Mouse (Mus musculus) intestine, embryonic 16.5 days (tissue): ENCODE results near the gene Rab28. TPM values are rescaled to one million over a fixed set of nuclear protein-coding genes. Genes with fewer than 3 reads are reported as not detected.

ENCODE experiments used
- ATAC-seq: fragments of 200-750 bp; cut with Nextera tagmentation; 2 replicates; pipeline ENCODE4 v1.8.0; 2017; ENCODE audit warnings: moderate TSS enrichment, moderate library complexity
- H3K27ac ChIP-seq: fragments of 300-500 bp; sonication (generic); 2 replicates; pipeline ENCODE4 v1.5.1; 2014; ENCODE audit warnings: mild to moderate bottlenecking, low read length
- H3K27me3 ChIP-seq: fragments of 300-500 bp; sonication (generic); replicated peaks from 2 replicates; pipeline ENCODE4 v1.6.1; 2014; ENCODE audit warnings: low read length, control low read depth, mixed read lengths; ENCODE audit not compliant: control insufficient read depth, insufficient read depth
- H3K36me3 ChIP-seq: fragments of 300-500 bp; sonication (generic); 2 replicates; pipeline ENCODE4 v1.6.1; 2014; ENCODE audit warnings: low read length, control low read depth; ENCODE audit not compliant: control insufficient read depth, insufficient read depth
- H3K4me1 ChIP-seq: fragments of 300-500 bp; sonication (generic); 2 replicates; pipeline ENCODE4 v1.6.1; 2014; ENCODE audit warnings: low read length, control low read depth, mixed read lengths; ENCODE audit not compliant: control insufficient read depth, insufficient read depth
- H3K4me2 ChIP-seq: fragments of 300-500 bp; sonication (generic); 2 replicates; pipeline ENCODE4 v1.6.1; 2014; ENCODE audit warnings: low read depth, low read length, control low read depth
- H3K4me3 ChIP-seq: fragments of 300-500 bp; sonication (generic); 2 replicates; pipeline ENCODE4 v1.5.1; 2014; ENCODE audit warnings: mild to moderate bottlenecking, low read length
- H3K9ac ChIP-seq: fragments of 300-500 bp; sonication (generic); 2 replicates; pipeline ENCODE4 v1.6.1; 2014; ENCODE audit warnings: low read depth, low read length
- H3K9me3 ChIP-seq: fragments of 300-500 bp; sonication (generic); 2 replicates; pipeline ENCODE4 v1.6.1; 2016; ENCODE audit warnings: low read length, control low read depth; ENCODE audit not compliant: control insufficient read depth
- WGBS: fragments of 180-500 bp; shearing (Covaris S2); extraction: QIAGEN DNeasy Blood & Tissue Kit; methylation state at CpG from one replicate; pipeline ENCODE4 v1.1.7; 2014; 5-methylcytosine and 5-hydroxymethylcytosine counted together
- polyA plus RNA-seq: library from polyadenylated mRNA; unstranded; fragments of >200 nt; fragmentation: Nextera tagmentation; extraction: Ambion mirVana; gene quantifications from 2 replicates; pipeline ENCODE4 v1.2.1, GENCODE M21; 2015

Gene Rab28
- polyA plus RNA-seq = 41.9 and 49.6 TPM in 2 replicates

DNA sequence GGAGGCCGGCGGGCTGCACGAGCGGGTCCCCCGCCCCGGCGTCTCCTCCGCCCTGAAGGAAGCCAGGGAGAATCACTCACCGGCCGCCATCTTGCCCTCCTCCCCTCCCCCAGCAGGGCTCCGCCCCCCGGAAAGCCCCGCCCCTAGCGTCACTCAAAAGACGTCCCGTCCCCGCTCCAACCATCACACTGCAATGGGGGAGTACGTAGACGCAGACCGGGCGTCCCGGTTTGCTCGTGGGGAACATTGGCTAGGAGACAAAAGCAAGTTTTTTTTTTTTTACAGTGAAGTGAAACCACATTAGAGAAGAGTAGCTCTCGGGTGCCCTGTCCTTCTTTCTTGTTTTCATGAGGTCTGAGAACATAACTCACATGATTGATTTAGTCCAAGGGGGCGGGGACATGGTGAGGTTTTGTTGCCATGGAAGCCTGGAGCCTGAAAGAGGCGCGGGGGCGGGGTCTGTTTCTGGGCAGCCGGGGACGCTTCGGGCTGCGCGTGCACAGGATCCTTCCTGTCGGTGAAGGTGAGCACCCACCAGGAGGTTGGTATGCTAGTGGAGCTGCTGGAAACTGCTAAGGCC, at the start of gene Rab28:
Gene Rab28 (minus strand): TSS at position 107 of the 580 bp plus-strand sequence.
- under 1% methylated on average over 33 of the region's 34 CpGs for WGBS
- Histone ChIP-seq H3K4me3 (peak within 1 kb of the TSS; percentile 98), H3K4me1 (peaks cover 3% of the 10 kb centered on the region; the same call in 1 of the 2 replicates), H3K4me2 (peak within 1 kb of the TSS; percentile 77), H3K9me3 (no peaks in the 10 kb centered on the region), H3K27me3 (no peaks in the 10 kb centered on the region), H3K9ac (peak within 1 kb of the TSS; percentile 91), H3K36me3 (no peaks in the 10 kb centered on the region), H3K27ac (peak within 1 kb of the TSS; percentile 87)
- ATAC-seq = peak; percentile 97

DNA sequence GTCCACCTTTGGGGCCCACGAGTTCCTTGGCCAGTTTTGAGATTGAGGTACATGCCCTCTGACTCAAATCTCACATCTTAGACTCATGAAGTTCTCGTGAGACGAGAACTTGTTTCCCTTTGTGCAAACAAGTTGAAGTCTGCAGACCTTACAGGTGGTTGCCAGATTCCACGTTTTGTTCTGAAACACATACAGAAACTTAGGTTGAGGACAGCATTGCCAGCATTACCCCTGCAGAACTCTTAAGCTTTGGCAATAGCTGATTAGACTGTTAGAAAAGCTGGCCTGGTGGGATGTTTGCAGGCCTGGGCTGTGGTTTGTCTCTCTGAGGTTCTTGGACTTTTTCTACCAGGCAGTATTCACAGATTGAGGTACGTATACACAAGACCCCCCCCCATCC, 49.4 kb upstream of the Rab28 start:
- Histone ChIP-seq H3K4me3 (no peak overlapping the region), H3K27ac (no peak overlapping the region), H3K4me2 (no peak overlapping the region), H3K9ac (no peak overlapping the region), H3K27me3 (peaks cover 69% of the 10 kb centered on the region), H3K36me3 (no peaks in the 10 kb centered on the region), H3K4me1 (peaks cover 13% of the 10 kb centered on the region), H3K9me3 (no peaks in the 10 kb centered on the region)
- WGBS = 37% methylated on average over 5 of the region's 5 CpGs
- no peak for ATAC-seq

DNA sequence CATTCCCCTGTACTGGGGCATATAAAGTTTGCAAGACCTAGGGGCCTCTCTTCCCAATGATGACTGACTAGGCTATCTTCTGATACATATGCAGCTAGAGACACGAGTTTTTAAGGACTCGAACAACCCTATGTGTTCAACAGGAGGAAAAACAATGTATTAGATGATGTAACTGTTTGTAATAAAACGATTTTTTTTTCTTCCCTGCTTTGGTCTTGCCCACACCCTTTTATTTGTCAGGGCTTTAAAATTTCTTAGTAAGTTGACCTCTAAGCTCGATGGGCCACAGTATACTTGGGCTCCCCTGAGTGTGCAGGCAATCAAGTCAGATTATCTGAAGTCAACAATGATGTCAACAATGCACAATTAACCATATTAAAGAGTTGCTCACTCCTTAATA, 48.4 kb upstream of the Rab28 start:
- Histone ChIP-seq H3K36me3 (no peaks in the 10 kb centered on the region), H3K9ac (no peak overlapping the region), H3K27ac (no peak overlapping the region), H3K9me3 (no peaks in the 10 kb centered on the region), H3K4me2 (no peak overlapping the region), H3K4me3 (no peak overlapping the region), H3K4me1 (peaks cover 7% of the 10 kb centered on the region), H3K27me3 (peaks cover 66% of the 10 kb centered on the region)
- ATAC-seq = no peak
- 25% methylated on average over 4 of the region's 4 CpGs for WGBS

DNA sequence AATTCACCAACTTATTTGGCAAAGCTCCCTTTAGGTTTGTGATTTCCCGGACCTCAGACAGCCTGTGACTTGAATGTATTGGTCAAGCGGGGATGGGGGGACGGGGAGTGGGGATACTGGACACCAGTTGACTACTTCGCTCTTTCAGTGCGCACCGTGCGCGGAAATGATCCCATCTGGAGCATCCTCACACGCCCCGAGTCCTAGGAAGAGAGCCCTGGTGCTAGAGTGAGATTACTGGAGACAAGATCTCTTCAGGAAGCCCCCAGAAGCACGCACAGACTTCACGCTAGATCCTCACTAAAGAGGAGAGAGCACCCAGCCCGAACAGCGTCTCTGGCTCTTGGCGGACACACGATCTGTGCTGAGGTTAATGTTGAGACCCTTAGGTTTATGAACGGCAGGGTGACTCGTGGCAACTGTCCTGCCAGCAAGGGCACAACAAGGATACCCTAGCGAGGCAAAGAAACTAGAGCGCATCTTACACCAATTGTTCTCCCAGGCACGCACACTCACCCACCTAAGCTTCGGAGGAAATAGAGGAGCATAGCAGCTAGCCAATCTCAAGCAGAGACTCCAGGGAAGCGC, 47.5 kb upstream of the Rab28 start:
- 8% methylated on average over 23 of the region's 23 CpGs for WGBS
- H3K4me1 ChIP-seq = peaks cover 3% of the 10 kb centered on the region; the same call in 1 of the 2 replicates
- H3K27ac ChIP-seq = no peak overlapping the region
- no peak for ATAC-seq
- H3K36me3 ChIP-seq = no peaks in the 10 kb centered on the region
- H3K27me3 ChIP-seq = peaks cover 64% of the 10 kb centered on the region
- H3K9me3 ChIP-seq = no peaks in the 10 kb centered on the region
- no peak overlapping the region for H3K4me3 ChIP-seq
- no peak overlapping the region for H3K9ac ChIP-seq
- H3K4me2 ChIP-seq = peak overlapping the region; percentile 37; the same call in 1 of the 2 replicates

DNA sequence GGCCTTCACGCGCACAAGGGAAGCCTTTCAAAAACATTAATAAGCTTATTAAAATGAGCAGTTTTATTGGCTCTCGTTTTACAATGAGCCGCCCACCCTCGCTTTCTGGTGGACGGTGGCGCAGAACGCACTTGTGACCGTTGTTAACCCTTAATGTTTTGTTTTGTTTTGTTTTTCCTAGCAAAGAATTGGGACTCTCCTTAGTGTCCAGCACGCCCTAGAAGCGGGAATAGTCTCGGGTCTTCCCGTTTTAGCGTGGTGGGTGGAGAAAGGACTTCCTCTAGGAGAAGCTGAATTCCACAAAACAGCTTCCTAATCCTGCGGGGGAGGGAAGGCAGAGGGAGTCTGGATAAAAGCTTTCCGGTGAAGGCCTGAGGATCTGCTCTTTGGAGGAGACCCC, 46.9 kb upstream of the Rab28 start:
- peaks cover 3% of the 10 kb centered on the region; the same call in 1 of the 2 replicates for H3K4me1 ChIP-seq
- peak overlapping the region; percentile 37 for H3K4me2 ChIP-seq
- 0 out of 2 replicates have a peak overlapping the region, but pooled peaks have one; percentile 19 for H3K9ac ChIP-seq
- H3K27ac ChIP-seq = no peak overlapping the region
- no peaks in the 10 kb centered on the region for H3K36me3 ChIP-seq
- H3K9me3 ChIP-seq = no peaks in the 10 kb centered on the region
- H3K4me3 ChIP-seq = peak overlapping the region; percentile 22
- 3% methylated on average over 16 of the region's 16 CpGs for WGBS
- no peak for ATAC-seq
- peaks cover 64% of the 10 kb centered on the region for H3K27me3 ChIP-seq

DNA sequence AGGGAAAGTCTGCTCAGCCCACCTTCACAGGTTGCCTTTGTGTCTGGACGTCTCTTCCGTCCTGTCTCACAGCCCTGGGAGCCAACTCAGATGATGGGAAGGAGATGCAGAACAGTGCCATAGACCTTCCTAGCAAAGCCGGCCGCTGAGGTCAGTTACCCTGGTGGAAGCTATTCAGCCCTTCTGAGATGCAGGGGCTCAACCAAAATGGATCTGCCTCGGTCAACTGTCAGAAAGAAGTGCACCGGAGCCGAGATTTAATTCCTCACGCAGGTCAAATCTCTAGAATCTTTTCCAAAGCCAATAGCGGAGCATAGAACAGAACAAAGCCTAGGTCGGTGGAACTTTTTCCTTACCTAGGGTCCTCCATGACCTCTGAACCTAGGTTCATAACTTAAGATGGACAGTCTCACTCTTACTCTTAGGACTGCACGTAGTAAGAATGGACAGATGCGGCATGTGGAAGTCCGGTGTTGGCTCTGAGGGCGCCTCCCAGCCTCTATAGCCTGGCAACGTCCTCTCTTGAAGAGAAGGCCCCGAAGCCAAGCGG, 46.3 kb upstream of the Rab28 start:
- H3K9ac ChIP-seq = 0 out of 2 replicates have a peak overlapping the region, but pooled peaks have one; percentile 19
- peak overlapping the region; percentile 37 for H3K4me2 ChIP-seq
- no peak for ATAC-seq
- H3K27me3 ChIP-seq = peaks cover 60% of the 10 kb centered on the region
- no peaks in the 10 kb centered on the region for H3K9me3 ChIP-seq
- 9% methylated on average over 17 of the region's 17 CpGs for WGBS
- H3K4me1 ChIP-seq = peaks cover 3% of the 10 kb centered on the region; the same call in 1 of the 2 replicates
- no peaks in the 10 kb centered on the region for H3K36me3 ChIP-seq
- H3K4me3 ChIP-seq = peak overlapping the region; percentile 22
- no peak overlapping the region for H3K27ac ChIP-seq

DNA sequence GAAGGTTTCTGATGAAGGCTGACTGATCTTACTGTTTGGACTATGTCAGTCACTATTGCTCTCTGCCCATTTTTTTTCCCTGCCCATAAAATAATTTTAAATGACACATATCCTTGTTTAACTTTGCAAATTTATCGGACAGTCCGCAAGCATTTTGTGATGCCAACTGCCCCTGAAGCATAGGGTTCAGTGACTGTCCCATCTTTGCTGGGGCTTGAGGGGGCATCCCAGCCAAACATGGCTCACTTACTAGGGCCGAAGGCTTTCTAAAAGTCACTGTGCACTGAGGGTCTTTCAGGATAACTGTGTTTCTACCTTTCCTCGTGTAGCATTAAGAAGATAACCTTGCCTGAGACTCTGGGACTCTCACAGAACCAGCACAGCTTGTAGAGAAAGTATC, 44.8 kb upstream of the Rab28 start:
- Histone ChIP-seq H3K36me3 (no peaks in the 10 kb centered on the region), H3K4me3 (no peak overlapping the region), H3K4me2 (no peak overlapping the region), H3K27me3 (peaks cover 51% of the 10 kb centered on the region), H3K9me3 (no peaks in the 10 kb centered on the region), H3K9ac (no peak overlapping the region), H3K4me1 (peaks cover 3% of the 10 kb centered on the region; the same call in 1 of the 2 replicates), H3K27ac (no peak overlapping the region)
- no peak for ATAC-seq
- WGBS = 40% methylated on average over 4 of the region's 4 CpGs

DNA sequence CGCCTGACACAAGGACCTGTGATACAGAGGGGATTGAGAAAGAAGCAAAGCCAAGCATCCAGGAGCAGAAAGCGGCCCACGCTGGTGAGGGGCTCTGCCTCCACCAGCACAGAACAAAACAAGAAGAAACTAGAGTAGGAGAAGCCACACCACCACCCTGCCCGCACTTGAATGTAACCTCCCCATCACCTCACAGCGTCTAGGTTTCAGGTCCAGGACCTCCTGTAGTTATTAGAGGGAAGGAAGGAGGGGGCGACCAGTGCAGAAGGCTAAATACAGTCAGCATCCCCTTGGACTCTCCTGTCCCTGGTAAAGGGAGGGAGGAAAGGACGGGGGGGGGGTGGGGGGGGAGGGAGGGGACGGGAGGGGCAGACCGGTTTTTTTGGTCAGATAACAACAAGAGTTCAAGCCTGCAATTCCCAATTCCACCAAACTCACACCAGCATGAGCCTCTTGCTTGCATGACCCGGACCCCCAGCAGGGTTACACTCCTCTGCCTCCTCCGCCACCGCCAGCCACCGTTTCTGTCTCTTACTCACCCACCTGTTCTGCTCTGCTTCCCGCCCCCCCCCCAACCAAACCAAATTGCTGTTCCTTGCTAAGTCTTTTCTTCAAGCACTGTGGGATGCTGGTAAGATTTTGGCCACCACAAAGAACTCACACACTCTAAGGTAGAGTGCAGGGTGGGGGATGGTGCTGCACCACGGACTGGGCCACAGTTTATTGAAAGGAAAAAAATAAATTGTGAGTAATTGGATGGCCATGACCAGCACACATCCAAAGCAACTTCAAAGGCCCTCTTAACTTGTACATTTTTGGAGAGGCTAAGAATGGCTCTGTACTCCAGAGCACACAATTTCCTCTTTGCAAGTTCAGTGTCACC, 37.2 kb upstream of the Rab28 start:
- 11% methylated on average over 12 of the region's 15 CpGs for WGBS
- no peak for ATAC-seq
- no peak overlapping the region for H3K9ac ChIP-seq

DNA sequence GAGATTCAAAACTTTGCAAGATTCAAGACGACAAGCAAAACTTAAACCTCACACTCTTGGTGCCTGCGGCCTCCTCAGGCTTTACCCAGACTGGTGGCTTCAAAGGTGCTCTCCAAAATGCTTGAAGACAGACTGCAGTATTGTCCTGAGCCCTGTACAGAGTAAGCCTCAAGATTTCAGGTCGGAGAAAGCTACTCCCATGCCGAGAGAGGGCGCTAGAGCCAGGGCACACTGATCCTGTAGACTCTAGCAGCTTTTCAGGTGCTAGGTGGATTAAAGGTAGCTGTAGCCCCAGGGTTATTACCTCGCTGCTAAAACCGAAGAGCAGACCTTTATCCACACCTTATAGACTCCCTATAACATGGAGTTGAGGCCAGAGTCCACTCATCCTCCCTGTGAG, 36.3 kb upstream of the Rab28 start:
- Histone ChIP-seq H3K27me3 (peaks cover 13% of the 10 kb centered on the region; the same call in 1 of the 2 replicates), H3K9ac (no peak overlapping the region), H3K4me2 (no peak overlapping the region), H3K4me1 (no peaks in the 10 kb centered on the region), H3K36me3 (no peaks in the 10 kb centered on the region), H3K27ac (no peak overlapping the region), H3K9me3 (no peaks in the 10 kb centered on the region), H3K4me3 (no peak overlapping the region)
- WGBS = 18% methylated on average over 7 of the region's 7 CpGs
- no peak for ATAC-seq

More for the DNA sequence above, 37.2 kb upstream of the Rab28 start:
- Histone ChIP-seq H3K27me3 (peaks cover 15% of the 10 kb centered on the region; the same call in 1 of the 2 replicates), H3K4me1 (no peaks in the 10 kb centered on the region), H3K36me3 (no peaks in the 10 kb centered on the region), H3K4me3 (no peak overlapping the region), H3K9me3 (no peaks in the 10 kb centered on the region), H3K27ac (no peak overlapping the region), H3K4me2 (no peak overlapping the region)
